Mouse (Mus musculus) naive thymus-derived CD4-positive, alpha-beta T cell, adult 2 months (primary cell): ENCODE data around the gene Cyfip2.
A peak's percentile ranks its signal among the peaks of the same experiment; 100 is the strongest.

ENCODE experiments used
- DNase-seq: peaks from one replicate; pipeline ENCODE4 v3.0.0-alpha.2; 2011; ENCODE audit warnings: low read depth

Gene Cyfip2

DNA sequence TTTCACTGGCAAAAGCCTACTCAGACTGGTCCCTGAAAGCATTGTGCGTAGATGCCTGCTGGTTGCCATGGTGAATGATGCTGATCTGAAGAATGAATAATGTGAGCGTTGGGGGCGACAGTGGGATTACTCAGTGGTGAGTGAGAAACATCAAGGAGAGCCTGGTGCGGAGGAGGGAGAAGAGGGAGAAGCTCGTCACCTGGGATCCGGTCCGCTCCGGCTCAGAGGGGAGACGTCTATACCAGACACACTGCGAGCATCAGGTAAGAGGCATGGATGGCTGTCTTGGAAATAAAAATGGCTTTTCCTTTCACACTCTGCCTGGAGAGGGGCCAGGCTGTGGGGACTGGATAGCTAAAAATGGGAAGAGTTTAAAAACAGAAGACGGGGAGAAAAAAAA is 77.3 kb downstream of the Cyfip2 start, which contains the start of gene Fndc9:
Gene Fndc9 (plus strand): TSS at position 198 of the 400 bp plus-strand sequence.
- DNase-seq, result no peak

DNA sequence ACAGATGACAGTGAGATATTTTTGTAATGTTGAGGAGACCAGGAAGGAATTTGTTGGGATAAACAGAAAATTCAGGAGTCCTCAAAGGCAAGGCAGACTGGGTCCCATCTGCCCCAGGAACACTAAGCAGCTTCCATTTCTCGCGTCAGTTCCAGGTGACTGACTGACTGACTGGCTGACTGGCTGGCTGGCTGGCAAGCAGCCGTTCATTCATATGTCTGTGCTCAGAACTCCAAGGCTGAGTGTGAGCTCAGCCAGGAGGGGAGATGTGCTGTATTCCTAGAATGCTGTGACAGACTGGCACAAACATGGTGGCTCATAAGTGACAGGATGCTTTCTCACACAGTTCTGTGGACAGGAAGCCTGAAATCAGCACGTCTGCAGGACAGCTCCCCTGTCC is 78.7 kb downstream of the Cyfip2 start:
- no peak for DNase-seq

DNA sequence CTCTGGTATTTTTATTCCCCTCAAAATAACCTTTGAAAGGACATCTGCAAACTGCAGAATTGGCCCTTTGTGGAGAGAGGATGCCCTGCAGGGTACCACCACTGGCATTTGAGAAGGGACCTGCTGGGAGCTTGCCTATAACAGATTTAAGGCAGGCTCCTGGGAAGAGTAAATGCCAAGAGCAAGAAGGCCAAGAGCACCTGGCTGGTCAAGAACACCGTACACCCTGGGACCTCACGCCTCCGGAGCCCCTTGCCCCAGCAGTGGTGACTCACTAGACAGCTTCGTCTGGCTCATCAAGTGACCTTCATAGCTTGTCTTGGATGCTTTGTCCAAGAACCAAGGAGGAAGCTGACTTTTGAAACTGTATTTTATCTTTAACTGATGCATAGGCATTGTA is 79.9 kb downstream of the Cyfip2 start:
- DNase-seq, result no peak

DNA sequence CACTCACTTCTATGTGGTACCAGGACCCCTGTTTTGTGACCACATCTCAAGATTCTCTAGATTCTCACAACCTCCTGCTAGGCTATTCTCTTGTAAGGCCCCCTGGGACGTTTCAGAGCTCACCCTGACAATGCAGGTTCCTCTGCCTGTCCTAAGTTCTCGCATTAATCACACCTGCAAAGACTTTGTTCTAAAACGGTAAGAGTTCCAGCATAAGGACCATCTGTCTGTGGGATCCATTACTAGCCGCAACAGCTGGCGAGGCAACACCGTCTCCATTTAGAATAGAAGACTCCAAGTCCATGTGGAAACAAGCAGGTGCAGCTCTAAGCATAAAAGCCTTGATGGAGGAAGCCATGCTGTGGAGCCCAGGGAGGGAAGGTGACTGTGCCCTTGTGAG is 82.5 kb downstream of the Cyfip2 start:
- DNase-seq, result no peak

DNA sequence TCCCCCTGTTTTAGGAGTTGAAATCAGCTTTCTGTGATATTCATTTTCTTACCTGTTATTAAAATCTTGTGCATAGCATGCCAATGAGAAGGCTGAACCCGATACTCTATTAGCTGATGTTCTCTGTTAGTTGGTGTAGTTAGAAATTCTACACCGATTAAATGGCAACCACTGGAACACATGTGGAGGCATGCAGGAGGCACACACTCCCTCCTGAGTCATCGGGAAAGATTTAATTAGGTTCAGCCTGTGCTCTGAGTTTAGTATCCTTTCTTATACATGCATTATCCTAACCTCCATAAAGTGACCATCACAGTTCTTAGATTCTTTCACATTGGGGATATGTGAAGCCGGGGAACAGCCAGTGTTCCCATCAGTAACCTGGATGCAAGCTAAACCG is 87.3 kb downstream of the Cyfip2 start:
- no peak for DNase-seq

DNA sequence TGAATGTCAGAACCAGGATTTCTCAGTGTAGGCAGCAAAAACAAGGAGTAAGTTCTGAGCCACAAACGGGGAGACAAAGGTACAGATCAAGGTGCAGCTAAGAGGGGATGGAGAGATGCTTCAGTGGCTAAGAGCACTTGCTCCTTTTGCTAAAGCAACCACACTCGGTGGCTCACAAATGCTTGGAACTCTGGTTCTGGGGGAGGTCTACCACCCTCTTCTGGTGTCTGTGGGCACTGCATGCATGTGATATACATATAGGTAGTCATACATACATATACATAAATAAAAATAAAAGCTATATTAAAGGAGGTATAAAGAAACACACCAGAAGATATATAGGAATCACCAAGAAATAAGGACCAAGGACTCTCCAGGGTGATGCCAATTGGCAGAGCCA is 89.1 kb downstream of the Cyfip2 start:
- DNase-seq, result no peak

DNA sequence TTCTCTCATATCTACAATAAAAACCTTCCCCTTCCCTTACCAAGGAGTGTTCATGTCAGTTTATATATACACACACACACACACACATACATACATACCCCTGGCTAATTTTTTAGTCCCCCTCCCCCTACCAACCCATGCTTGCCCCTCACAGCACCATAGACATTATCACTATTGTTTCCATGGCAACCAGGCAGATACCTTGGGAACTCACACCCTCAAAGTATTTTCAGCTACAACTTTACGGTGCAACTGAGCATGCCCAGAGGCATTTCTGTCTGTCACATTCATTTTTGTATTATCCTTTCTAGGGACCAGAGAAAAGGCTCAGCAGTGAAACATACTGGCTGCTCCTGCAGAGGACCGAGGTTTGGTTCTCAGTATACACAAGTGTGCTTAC is 92.4 kb downstream of the Cyfip2 start:
- no peak for DNase-seq

DNA sequence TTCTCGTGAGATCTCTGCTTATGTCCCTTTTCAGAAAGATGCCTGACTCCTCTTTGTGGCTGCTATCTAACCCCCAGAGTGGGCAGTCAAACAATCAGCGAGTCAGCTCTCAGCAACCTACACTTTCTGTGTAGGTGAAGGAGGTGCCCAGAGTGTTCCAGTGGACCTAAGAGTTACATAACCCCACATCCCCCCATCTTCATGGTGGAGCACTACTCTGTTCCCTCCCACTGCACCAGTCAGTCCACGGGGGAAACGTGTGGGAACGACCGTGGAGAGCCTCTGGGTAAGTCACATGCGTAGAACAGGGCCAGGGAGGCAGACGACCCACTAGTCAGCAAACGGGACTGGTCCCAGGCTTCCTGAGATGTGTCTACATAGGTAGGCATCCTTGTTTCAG is 93.3 kb downstream of the Cyfip2 start:
- DNase-seq, result no peak

DNA sequence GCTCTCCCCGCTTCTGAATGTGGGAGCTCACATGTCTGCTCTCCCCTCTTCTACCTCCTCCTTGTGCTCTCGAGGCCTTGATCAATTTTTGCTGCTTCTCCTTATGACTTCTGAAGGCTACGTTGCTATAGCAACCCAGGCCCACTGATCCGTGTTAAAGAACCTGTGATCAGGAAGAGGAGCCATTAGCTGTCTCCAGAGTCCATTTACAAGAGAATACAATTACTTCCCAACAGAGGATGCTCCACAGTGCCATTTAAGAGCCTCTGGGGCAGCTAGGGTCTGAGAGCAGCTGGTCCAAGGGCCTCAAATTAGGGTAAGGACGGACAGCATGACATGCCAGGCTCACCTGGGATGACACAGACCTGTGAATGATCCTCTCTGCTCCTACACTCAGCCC is 94.1 kb downstream of the Cyfip2 start:
- no peak for DNase-seq

DNA sequence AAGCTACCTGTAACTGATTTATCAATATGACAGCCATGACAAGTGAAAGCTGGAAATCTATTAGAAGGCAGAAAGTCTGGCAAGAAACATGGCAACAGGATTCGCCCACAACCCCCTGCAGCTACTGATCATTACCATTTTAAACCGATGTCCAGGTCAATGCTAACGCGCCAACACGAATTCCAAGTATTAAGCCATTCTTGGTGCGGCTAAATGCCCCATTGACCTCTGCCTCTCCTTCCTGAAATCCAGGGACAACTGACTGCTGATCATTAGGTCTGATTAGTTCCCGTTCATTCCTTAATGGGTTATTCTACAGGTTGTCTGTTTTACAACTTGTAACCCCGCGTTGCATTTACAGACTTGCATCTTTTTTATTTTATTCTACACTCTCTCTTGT is 95.0 kb downstream of the Cyfip2 start:
- DNase-seq, result no peak

DNA sequence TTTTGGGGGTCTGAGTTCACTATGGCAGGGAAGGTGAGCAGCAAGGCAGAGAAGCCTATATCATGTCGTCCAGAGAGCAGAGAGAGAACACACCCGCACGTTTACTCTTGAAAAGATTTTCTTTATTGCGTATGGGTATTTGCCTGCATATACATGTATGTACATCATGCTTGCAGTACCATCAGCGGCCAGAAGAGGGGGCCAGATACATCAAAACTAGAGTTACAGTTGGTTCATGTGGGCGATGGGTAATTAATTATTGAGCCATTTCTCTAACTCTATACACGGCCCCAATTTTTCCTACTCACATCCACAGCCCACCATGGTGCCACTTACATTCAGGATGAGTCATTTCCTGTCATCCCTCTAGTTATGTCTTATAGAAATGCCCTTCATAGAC is 96.0 kb downstream of the Cyfip2 start:
- DNase-seq, result peak; percentile 69

DNA sequence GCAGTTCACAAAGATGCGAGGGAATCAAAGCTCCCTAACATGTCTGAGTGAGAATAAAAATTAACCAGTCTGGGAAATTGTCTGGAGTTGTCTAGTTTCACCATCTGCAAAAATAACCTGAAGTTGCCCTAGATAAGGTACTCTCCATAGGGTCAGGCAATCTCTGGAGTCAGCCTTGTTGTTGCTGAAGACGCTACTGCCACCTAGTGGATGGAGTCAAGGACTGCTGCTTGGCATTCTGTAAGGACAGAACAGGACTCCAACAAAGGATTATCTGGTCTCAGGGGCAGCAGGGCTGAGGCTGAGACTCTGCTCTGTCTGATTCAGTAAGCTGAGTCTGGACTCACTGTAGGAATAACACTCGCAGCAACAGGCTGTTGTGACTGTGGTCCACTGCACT is 97.3 kb downstream of the Cyfip2 start:
- DNase-seq, result peak; percentile 84

DNA sequence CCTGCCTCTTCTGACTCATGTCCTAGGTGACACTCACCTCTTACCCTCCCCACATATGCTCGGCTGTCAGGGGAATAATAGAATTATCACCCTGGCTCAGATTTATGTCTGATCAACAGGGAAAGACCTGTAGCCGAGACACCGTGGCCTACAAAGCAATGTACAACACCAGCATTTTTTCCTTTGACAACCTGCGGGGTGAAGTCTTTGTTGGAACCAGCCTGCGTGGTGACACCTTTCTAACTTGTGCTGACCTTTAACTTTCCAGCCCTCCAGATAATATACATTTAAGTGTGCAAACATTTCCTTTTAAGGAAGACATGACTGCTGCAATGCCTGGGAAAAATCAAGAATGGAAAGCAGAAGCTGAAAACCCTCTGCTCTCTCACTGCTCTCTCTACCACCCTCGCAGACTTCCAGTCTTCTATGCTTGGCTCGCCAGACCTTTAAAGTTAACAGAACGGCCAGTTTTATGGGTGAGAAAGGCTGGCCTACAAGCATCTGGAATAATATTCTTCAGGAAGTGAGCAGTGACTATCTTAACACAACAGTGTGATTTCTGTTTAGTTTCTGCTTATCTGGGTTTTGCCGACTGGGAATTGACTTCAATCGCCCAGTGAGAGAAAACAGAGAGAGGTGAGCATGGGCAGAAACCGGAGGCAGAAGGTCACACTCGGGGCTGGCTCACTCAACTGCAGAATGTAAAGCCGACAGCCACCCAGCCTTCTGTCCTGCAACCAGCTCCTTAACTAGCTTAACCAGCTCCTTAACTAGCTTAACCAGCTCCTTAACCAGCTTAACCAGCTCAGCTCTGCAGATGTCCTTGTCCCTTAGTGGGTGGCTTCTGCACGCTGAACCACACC is 98.1 kb downstream of the Cyfip2 start:
- DNase-seq, result no peak

DNA sequence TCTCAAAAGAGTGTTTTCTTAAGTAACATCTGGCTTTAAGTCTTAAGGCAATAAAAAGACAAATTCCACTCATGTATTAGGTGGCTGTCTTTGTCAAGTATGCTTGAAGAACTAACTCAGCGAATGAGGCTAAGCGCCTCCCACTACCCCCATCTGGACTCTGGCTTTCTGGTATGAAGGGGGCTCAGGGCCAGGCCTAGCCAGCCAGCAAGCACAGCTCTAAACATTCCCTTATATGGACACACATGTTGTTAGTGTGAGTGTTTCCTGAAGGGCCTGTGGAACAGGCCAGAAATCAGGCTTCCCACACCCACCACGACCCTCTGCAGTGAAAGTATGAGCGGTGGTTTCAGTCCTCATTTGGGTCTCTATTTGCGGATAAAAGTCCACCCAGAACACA is 98.8 kb downstream of the Cyfip2 start:
- no peak for DNase-seq

DNA sequence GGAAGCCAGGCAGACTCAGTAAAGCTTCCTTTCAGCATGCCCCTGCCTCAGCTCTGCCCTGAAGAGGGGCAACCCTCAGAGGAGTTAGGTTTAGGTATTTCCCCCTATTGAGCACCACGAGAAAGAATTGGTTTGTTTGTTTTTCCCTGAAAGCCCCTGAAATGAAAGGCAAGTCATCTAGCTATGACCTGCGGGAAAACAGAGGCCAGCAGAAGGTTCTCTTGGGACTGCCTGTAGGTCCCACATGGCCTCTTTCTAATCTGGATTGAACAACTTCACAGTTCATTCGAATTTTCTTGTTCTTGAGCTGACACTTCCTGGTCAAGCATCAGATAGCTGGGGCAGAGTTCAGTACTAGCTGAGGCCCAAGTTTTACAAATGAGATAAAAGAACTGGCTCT is 100.8 kb downstream of the Cyfip2 start:
- no peak for DNase-seq

DNA sequence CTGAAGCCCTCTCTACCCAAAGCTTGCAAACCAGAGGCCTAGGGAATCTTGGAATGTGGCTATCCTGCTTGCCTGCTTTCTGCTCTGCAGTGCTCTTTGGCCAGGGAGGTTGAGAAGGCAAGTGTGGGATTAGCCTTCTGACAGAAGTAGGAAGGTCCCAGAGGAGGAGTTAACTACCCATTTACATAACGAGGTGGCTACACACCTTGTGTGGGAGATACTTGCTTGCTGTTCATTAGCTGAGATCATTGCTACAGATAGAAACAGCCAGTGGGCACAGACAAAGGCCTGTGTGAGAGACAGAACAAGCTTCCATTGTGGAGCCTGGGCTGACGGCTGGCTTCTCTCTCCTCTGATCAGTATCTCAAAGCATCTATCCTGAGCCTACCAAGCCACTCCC is 102.8 kb downstream of the Cyfip2 start:
- DNase-seq, result no peak

DNA sequence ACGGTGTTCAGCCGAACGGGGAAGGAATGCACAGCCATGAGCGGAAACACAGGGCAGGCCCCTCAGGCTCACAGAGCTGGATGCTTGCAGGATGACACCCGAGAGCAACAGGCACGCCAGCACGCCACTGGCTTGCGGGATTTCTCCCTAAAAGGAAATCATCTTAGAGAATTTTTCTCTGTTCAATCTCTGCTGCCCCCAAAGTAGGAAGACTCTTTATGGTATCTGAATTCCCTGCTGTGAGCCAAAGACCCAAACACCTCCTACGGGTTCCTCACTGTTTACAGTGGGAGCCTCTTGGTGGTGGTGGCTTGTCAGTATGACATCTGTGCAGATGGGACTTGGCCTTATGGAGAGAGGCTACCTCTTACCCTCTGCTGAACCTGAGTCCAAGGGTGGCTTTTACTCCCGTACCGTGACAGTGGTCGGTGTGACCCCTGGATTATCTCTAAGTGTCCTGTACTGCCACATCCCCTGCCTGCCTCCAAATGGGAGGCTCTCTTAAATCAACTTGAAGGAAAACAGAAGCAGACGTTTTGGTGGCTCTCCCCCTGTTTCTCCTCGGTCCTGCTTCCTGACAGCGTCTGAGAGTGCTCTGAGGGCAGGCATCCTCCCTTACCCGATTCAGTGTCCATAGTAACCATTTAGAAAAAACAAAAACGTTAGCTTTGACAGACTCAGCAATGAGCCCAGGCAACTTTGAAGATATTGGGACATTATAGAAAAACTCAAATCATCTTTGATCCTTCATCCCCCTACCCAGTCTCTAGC is 106.8 kb downstream of the Cyfip2 start:
- no peak for DNase-seq

DNA sequence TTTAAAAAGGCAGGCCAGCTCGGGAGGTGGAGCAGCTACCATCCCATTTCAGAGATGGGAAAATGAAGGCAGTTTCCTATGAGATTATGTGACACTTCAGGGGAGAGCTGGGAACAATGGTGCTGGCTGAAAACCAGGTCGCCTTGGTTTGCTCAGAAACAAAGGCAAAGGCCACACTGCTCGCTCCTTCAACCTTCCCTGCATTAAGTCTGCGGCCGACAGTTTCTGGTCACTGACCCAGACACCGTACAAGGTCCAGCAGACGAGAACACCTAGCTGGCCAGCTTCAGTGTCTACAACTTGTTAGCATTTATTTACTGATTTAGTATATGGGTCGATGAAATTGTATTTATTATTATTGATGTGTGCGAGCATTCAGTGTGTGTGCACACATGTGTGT is 107.8 kb downstream of the Cyfip2 start:
- DNase-seq, result no peak

DNA sequence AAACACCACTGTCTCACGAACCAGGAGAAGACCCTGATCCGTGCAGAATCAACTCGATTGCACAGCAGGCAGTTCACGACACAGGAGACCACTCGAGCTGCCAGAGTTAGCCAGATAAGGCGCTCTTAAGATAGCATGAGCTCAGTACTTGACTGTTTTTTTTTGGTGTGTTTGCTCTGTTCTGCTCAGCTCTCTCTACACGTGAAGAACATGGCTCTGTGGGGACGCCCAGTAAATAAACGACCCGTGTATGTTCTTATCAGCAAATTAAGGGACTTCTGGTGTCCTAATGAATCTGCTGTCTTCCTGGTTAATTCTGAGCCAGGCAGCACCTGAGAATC is 110.1 kb downstream of the Cyfip2 start:
- DNase-seq, result no peak

DNA sequence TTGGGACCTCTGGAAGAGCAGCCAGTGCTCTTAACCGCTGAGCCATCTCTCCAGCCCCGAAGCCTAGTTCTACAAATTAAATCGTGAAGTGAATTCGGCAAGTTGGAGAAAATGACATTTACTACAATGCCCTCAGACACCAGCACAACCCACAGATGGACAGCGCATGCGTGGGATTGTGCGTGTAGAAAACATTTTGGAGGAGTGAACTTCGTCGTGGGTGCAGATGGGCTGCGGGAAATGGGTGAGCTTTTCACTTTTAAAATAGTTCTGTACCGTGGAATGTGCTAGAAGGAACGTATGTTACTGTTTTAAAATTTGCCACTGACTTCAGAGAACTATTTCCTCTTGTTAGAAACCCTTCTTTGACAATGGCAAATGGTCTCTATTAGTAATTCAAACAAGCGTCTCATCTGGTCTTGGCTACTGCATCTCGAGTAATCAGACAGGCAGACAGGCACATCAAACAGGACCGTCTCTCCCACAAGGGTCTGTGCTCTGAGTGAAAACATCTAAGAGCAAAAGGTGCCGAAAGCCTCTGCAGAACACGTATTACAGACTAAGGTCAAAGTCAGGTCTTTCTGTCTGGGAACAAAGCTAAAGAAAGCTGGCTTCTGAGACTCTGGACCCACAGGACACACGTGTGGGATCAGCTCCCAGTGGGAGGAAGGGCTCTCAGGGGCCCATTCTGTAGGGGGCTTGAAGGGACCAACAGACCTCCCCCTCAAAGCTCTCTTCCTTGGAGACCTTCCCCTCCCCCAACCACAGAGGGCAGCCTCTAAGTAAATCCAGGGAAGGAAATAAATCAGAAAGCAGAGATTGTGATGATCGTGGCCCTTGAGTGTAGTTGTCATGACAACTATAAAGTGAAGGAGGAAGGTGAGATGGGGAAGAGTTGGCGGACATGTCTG is 110.8 kb downstream of the Cyfip2 start:
- DNase-seq, result no peak

DNA sequence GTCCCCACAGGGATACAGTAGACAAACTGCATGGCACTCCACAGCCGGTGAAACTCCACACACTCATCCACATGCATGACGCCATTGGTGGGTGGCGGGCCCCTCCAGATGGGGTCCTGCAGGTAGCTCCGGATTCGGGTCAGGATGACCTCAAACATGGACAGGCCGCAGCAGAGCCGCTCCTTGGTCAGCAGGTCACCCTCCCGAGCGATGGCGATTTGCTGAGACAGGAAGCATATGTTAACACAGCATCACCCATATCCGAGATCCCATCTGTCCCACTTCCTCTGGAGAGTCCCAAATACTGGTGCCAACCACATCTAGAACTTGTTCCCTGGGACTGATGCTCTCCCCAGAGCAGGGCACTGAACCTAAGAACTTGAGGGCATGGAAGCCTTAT is 112.0 kb downstream of the Cyfip2 start:
- DNase-seq, result no peak

DNA sequence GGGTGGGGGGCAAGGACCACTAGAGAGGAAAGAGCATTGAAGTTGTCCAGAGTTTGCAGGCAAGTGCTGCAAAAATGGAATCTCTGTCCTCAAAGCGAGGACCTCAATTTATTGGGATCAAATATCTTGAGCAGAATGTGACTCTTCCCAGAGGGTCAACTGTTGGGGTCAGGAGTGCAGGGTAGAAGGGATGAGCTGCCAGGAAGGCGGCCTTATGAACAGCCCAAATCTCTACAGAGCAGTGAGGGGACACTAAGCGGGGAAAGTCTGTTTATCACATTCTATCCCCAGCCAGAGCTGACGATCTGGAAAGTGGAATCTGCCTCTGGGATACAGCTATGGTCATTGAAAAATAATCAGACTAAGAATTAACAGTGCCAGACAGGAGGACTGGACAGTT is 118.5 kb downstream of the Cyfip2 start:
- DNase-seq, result no peak

DNA sequence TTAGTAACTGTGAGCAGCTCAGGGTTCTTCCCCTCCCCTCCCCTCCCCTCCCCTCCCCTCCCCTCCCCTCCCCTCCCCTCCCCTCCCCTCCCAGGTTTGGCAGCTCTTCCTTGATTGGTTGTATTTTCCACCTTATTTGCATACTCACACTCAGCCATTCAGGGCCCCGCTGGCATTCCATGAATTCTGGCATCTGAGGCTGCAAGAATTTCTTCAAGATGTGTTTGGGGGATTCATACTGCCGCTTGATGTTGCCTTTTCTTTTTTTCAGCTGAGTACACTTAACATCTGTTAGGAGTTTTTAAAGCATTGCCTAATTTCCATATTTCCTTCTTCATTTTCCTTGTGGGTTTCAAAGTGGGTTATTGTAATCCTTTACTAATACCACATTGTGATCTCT is 124.4 kb downstream of the Cyfip2 start:
- DNase-seq, result no peak
